Mouse (Mus musculus): ENCODE measurements around the gene Spred1.

The Spred1 gene

GRCm38 (mm10) chr2:117176937-117177336 lies 55.8 kb downstream of the Spred1 start:
- DNase-seq (ENCODE audit: low read depth in 1 of 2, low spot score in 2 of 2): no peak

GRCm38 (mm10) chr2:117180250-117180885 lies 59.2 kb downstream of the Spred1 start:
- DNase-seq (ENCODE audit: low read depth in 1 of 2, low spot score in 2 of 2): peak; percentile 5 to 60

- DNase-seq (ENCODE audit: low read depth in 1 of 2, low spot score in 2 of 2): no peak
These were observed 64.4 kb downstream of the Spred1 start for GRCm38 (mm10) chr2:117185587-117185986.

- DNase-seq (ENCODE audit: low read depth in 1 of 2, low spot score in 2 of 2): no peak
These were observed 69.7 kb downstream of the Spred1 start for GRCm38 (mm10) chr2:117190915-117191314.

- no peak for DNase-seq (ENCODE audit: low read depth in 1 of 2, low spot score in 2 of 2)
These were observed 73.1 kb downstream of the Spred1 start for GRCm38 (mm10) chr2:117194309-117194708.

GRCm38 (mm10) chr2:117195151-117195550 lies 74.0 kb downstream of the Spred1 start:
- DNase-seq (ENCODE audit: low read depth in 1 of 2, low spot score in 2 of 2): no peak

- no peak for DNase-seq (ENCODE audit: low read depth in 1 of 2, low spot score in 2 of 2)
These were observed 74.4 kb downstream of the Spred1 start for GRCm38 (mm10) chr2:117195578-117195977.

- no peak for DNase-seq (ENCODE audit: low read depth in 1 of 2, low spot score in 2 of 2)
These were observed 79.7 kb downstream of the Spred1 start for GRCm38 (mm10) chr2:117200869-117201338.

GRCm38 (mm10) chr2:117203350-117203749 lies 82.2 kb downstream of the Spred1 start:
- no peak for DNase-seq (ENCODE audit: low read depth in 1 of 2, low spot score in 2 of 2)

GRCm38 (mm10) chr2:117204534-117204933 lies 83.4 kb downstream of the Spred1 start:
- no peak for DNase-seq (ENCODE audit: low read depth in 1 of 2, low spot score in 2 of 2)

GRCm38 (mm10) chr2:117205066-117205465 lies 83.9 kb downstream of the Spred1 start:
- DNase-seq (ENCODE audit: low read depth in 1 of 2, low spot score in 2 of 2): no peak

- DNase-seq (ENCODE audit: low read depth in 1 of 2, low spot score in 2 of 2): no peak
These were observed 89.4 kb downstream of the Spred1 start for GRCm38 (mm10) chr2:117210416-117211085.

GRCm38 (mm10) chr2:117216152-117216551 lies 95.0 kb downstream of the Spred1 start:
- DNase-seq (ENCODE audit: low read depth in 1 of 2, low spot score in 2 of 2): no peak

GRCm38 (mm10) chr2:117217695-117218216 lies 96.6 kb downstream of the Spred1 start:
- DNase-seq (ENCODE audit: low read depth in 1 of 2, low spot score in 2 of 2): no peak

- DNase-seq (ENCODE audit: low read depth in 1 of 2, low spot score in 2 of 2): no peak
These were observed 98.4 kb downstream of the Spred1 start for GRCm38 (mm10) chr2:117219536-117219935.

GRCm38 (mm10) chr2:117222651-117223050 lies 101.5 kb downstream of the Spred1 start:
- DNase-seq (ENCODE audit: low read depth in 1 of 2, low spot score in 2 of 2): no peak

GRCm38 (mm10) chr2:117228601-117229125 lies 107.5 kb downstream of the Spred1 start:
- DNase-seq (ENCODE audit: low read depth in 1 of 2, low spot score in 2 of 2): no peak

- no peak for DNase-seq (ENCODE audit: low read depth in 1 of 2, low spot score in 2 of 2)
These were observed 109.1 kb downstream of the Spred1 start for GRCm38 (mm10) chr2:117230261-117230660.

GRCm38 (mm10) chr2:117231257-117231656 lies 110.1 kb downstream of the Spred1 start:
- DNase-seq (ENCODE audit: low read depth in 1 of 2, low spot score in 2 of 2): peak; percentile 13 to 60

All from monocyte, adult 2 months (primary cell).